Mouse (Mus musculus) heart, embryonic 15.5 days (tissue): ENCODE data around the gene Sec16b. TPM values are rescaled to one million over a fixed set of nuclear protein-coding genes. Genes with fewer than 3 reads are reported as not detected.

Experiments used
- polyA plus RNA-seq: library from polyadenylated mRNA; unstranded; fragments of >200 nt; fragmentation: Nextera tagmentation; extraction: Ambion mirVana; gene quantifications from 2 replicates; pipeline ENCODE4 v1.2.1, GENCODE M21; 2015

Gene Sec16b
- polyA plus RNA-seq, 1 experiment from 2014 or later, result 1.0 TPM

Other genes with a start within 250 kb of the Sec16b start
- 16.0 and 17.8 TPM in 2 replicates for gene Rasal2, start 94.1 kb upstream of the Sec16b start, polyA plus RNA-seq
- gene Cryzl2, start 48.2 kb upstream of the Sec16b start, polyA plus RNA-seq, result 27.1 and 30.5 TPM in 2 replicates